Mouse (Mus musculus) gastrocnemius, postnatal 10 days (tissue): Measurements from ENCODE around the gene Slc45a3. TPM values are rescaled to one million over a fixed set of nuclear protein-coding genes. Genes with fewer than 3 reads are reported as not detected.

Experiments used
- DNase-seq: peaks from one replicate; pipeline ENCODE4 v3.0.0; 2021; ENCODE audit warnings: mixed read lengths
- total RNA-seq, 2 experiments: library from RNA; stranded (reverse); gene quantifications; 2 replicates each; pipeline ENCODE4 v1.2.3; 2021

The Slc45a3 gene
- total RNA-seq, 2 experiments from 2014 or later: 0.87 to 1.7 TPM

DNA sequence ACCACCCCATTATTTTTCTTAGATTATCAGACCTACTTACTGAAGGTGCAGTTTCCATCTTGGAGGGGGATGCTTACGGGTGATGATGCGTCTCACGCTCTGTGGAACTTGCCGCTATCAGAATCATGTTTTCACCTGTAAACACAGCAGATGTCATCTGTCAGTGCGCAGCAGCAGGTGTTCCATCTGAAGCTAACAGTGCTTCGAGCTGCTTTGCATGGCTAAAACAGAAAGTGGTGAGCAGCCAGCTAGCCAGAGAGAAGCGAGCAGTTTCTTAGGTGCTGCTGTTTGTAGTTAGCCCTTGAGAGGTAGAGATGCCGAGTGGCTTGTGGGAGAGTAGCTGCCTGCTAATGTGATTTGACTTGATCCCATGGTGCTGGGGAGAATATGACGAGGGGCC lies 65.6 kb downstream of the Slc45a3 start:
- no peak for DNase-seq

DNA sequence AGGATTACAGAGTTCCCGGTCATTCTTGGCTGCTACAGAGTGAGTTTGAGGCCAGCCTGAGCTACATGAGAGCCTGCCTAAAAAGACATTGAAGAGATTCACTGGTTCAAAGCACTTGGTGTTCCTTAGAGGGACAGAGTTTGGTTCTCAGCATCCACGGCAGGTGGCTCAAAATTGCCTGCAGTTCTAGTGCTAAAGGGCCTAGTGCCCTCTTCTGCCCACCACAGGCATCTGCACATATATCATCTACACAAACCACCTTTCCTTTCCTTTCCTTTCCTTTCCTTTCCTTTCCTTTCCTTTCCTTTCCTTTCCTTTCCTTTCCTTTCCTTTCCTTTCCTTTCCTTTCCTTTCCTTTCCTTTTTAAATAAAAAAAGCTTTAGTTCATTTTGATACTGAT lies 67.8 kb downstream of the Slc45a3 start:
- no peak for DNase-seq

- no peak for DNase-seq
Observed at GRCm38 (mm10) chr1:132032172-132032571, 69.4 kb downstream of the Slc45a3 start.

Other genes with a start within 250 kb of the Slc45a3 start
- gene Slc26a9, start 218.9 kb upstream of the Slc45a3 start, total RNA-seq: not detected
- 1 to 10 TPM; 1.3 to 1.6 TPM for gene Pm20d1, start 165.6 kb upstream of the Slc45a3 start, total RNA-seq
- gene Slc41a1, start 135.5 kb upstream of the Slc45a3 start, total RNA-seq: 10 to 100 TPM; 56.1 to 64.2 TPM
- gene Rab29, start 95.7 kb upstream of the Slc45a3 start, total RNA-seq: 1 to 10 TPM; 7.1 to 8.9 TPM
- gene Nucks1, start 52.4 kb upstream of the Slc45a3 start, total RNA-seq: 100 to 1,000 TPM; 102 to 105 TPM
- 10 to 100 TPM; 76.7 to 86.1 TPM for gene Elk4, start 44.6 kb downstream of the Slc45a3 start, total RNA-seq
- gene Mfsd4a, start 105.1 kb downstream of the Slc45a3 start, total RNA-seq: 1 to 10 TPM; 1.4 to 1.8 TPM
- 1 to 10 TPM; 1.2 to 2.3 TPM for gene Cdk18, start 176.7 kb downstream of the Slc45a3 start, total RNA-seq
- gene Lemd1, start 228.5 kb downstream of the Slc45a3 start, total RNA-seq: not detected
- under 1 TPM in 1 of 2 experiments, not detected in 1; 0.05 TPM for gene AC124108.1, start 228.5 kb downstream of the Slc45a3 start, total RNA-seq